Mouse (Mus musculus): ENCODE measurements around the gene Nphs1. TPM values are rescaled to one million over a fixed set of nuclear protein-coding genes. Genes with fewer than 3 reads are reported as not detected.
"Not testable (repeated sequence)": the region's sequence is repeated elsewhere in the genome, so short reads cannot be mapped to it uniquely, and the experiment has no call there.

Nphs1 gene
- polyA plus RNA-seq, 1 experiment from 2014 or later: 0.14 TPM

DNA sequence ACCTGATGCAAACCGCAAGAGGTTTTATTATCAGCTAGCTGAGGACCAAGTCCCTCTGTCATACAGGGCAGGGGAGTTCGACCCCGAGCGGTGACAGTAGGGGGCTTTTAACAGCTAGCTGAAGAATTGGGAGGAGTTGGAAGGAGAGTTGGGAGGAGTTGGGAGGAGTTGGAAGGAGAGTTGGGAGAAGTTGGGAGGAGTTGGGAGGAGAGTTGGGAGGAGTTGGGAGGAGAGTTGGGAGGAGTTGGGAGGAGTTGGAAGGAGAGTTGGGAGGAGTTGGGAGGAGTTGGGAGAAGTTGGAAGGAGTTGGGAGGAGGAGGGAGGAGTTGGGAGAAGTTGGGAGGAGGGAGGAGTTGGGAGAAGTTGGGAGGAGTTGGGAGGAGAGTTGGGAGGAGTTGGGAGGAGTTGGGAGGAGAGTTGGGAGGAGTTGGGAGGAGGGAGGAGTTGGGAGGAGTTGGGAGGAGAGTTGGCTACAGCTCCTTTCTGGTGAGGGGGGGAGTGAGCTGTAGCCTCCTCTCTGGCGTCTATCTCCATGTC lies 37.5 kb downstream of the Nphs1 start:
- not testable (repeated sequence) for H3K36me3 ChIP-seq; H3K4me3 ChIP-seq; H3K4me1 ChIP-seq (replicated peaks); H3K4me2 ChIP-seq; H3K9me3 ChIP-seq (replicated peaks); H3K9ac ChIP-seq; ATAC-seq (replicated peaks; ENCODE audit: insufficient number of reproducible peaks, insufficient read depth, low FRiP score, low read depth); H3K27ac ChIP-seq
- WGBS: 46% methylated on average over 5 of the region's 5 CpGs
- peaks cover 11% of the 10 kb centered on the region for H3K27me3 ChIP-seq

DNA sequence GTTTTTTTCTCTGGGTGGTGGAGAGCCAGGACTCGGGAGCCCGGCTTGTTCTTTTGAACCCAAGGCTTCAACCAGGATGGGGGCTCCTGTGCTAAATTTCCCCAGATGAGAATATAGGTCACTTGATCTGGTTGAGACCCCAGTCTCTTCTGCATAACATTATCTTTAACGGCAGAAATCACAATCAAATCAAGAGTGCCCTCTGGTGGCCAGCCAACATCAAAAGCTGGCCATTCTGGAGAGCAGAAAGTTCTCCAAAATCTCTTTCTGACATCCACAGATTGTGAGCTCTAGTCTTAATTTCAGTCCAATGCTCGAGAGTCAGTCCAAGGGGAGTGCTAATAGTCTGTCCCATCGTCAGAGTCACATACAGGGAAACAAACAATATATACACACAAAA lies 43.0 kb downstream of the Nphs1 start:
- H3K9me3 ChIP-seq (replicated peaks); H3K27ac ChIP-seq; H3K9ac ChIP-seq; H3K27me3 ChIP-seq; H3K36me3 ChIP-seq; H3K4me3 ChIP-seq; H3K4me2 ChIP-seq; H3K4me1 ChIP-seq (replicated peaks); ATAC-seq (replicated peaks; ENCODE audit: insufficient number of reproducible peaks, insufficient read depth, low FRiP score, low read depth): not testable (repeated sequence)
- WGBS: 74% methylated on average over 5 of the region's 5 CpGs

DNA sequence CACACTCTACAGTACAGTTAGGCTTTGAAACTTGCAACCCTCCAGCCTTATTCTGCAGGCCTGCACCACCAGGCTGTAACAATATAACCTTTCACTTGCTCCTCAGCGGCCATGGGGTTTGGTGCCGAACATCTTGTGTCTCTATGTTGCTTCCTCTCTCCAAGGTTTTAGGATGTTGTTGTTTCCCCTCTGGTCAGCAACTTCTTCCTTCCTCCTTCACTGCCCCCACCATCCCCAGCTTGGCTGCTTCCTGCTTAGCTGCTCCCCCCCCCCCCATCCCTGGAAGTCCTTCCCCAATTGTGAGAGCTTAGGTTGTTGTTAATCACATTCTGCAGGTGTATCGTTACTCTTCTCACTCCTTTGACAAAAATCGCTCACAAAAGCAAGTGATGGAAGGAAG lies 49.9 kb downstream of the Nphs1 start:
- Histone ChIP-seq H3K36me3 (no peaks in the 10 kb centered on the region), H3K4me3 (no peak overlapping the region), H3K4me2 (no peak overlapping the region), H3K9ac (no peak overlapping the region), H3K27ac (no peak overlapping the region), H3K27me3 (peaks cover 3% of the 10 kb centered on the region; the same call in 1 of the 2 replicates), H3K9me3 (replicated peaks) (no peaks in the 10 kb centered on the region), H3K4me1 (replicated peaks) (no peaks in the 10 kb centered on the region)
- 63% methylated on average over 4 of the region's 4 CpGs for WGBS
- ATAC-seq (replicated peaks; ENCODE audit: insufficient number of reproducible peaks, insufficient read depth, low FRiP score, low read depth): no peak

- H3K4me2 ChIP-seq: no peak overlapping the region
- H3K4me1 ChIP-seq (replicated peaks): no peaks in the 10 kb centered on the region
- no peaks in the 10 kb centered on the region for H3K9me3 ChIP-seq (replicated peaks)
- 49% methylated on average over 24 of the region's 24 CpGs for WGBS
- no peak for ATAC-seq (replicated peaks; ENCODE audit: insufficient number of reproducible peaks, insufficient read depth, low FRiP score, low read depth)
- H3K27me3 ChIP-seq: peaks cover 6% of the 10 kb centered on the region; the same call in 1 of the 2 replicates
- H3K4me3 ChIP-seq: no peak overlapping the region
- H3K36me3 ChIP-seq: no peaks in the 10 kb centered on the region
- H3K27ac ChIP-seq: no peak overlapping the region
- H3K9ac ChIP-seq: no peak overlapping the region
Measured at GRCm38 (mm10) chr7:30515003-30515760, 57.1 kb downstream of the Nphs1 start.

- no peak for ATAC-seq (replicated peaks; ENCODE audit: insufficient number of reproducible peaks, insufficient read depth, low FRiP score, low read depth)
- Histone ChIP-seq H3K4me1 (replicated peaks) (no peaks in the 10 kb centered on the region), H3K9ac (no peak overlapping the region), H3K4me3 (no peak overlapping the region), H3K9me3 (replicated peaks) (no peaks in the 10 kb centered on the region), H3K4me2 (no peak overlapping the region), H3K36me3 (peaks cover 4% of the 10 kb centered on the region; the same call in 1 of the 2 replicates), H3K27me3 (peaks cover 6% of the 10 kb centered on the region; the same call in 1 of the 2 replicates), H3K27ac (no peak overlapping the region)
- 34% methylated on average over 8 of the region's 8 CpGs for WGBS
Measured at GRCm38 (mm10) chr7:30518325-30518724, 60.2 kb downstream of the Nphs1 start.

GRCm38 (mm10) chr7:30520396-30520795 lies 62.3 kb downstream of the Nphs1 start:
- whole genome bisulfite sequencing: 77% methylated on average over 4 of the region's 4 CpGs
- Histone ChIP-seq H3K4me1 (replicated peaks) (no peaks in the 10 kb centered on the region), H3K9me3 (replicated peaks) (no peaks in the 10 kb centered on the region), H3K9ac (no peak overlapping the region), H3K4me3 (no peak overlapping the region), H3K27me3 (peaks cover 4% of the 10 kb centered on the region; the same call in 1 of the 2 replicates), H3K4me2 (no peak overlapping the region), H3K36me3 (peaks cover 12% of the 10 kb centered on the region; the same call in 1 of the 2 replicates), H3K27ac (no peak overlapping the region)
- ATAC-seq (replicated peaks; ENCODE audit: insufficient number of reproducible peaks, insufficient read depth, low FRiP score, low read depth): no peak

- no peaks in the 10 kb centered on the region for H3K9me3 ChIP-seq (replicated peaks)
- no peaks in the 10 kb centered on the region for H3K27me3 ChIP-seq
- no peaks in the 10 kb centered on the region for H3K4me1 ChIP-seq (replicated peaks)
- peaks cover 12% of the 10 kb centered on the region; the same call in 1 of the 2 replicates for H3K36me3 ChIP-seq
- H3K9ac ChIP-seq: no peak overlapping the region
- H3K4me3 ChIP-seq: no peak overlapping the region
- H3K27ac ChIP-seq: no peak overlapping the region
- ATAC-seq (replicated peaks; ENCODE audit: insufficient number of reproducible peaks, insufficient read depth, low FRiP score, low read depth): no peak
- 75% methylated on average over 5 of the region's 5 CpGs for WGBS
- no peak overlapping the region for H3K4me2 ChIP-seq
Measured at GRCm38 (mm10) chr7:30520856-30521255, 62.7 kb downstream of the Nphs1 start.

GRCm38 (mm10) chr7:30522871-30523270 lies 64.8 kb downstream of the Nphs1 start:
- no peak overlapping the region for H3K4me2 ChIP-seq
- no peaks in the 10 kb centered on the region for H3K27me3 ChIP-seq
- H3K9me3 ChIP-seq (replicated peaks): no peaks in the 10 kb centered on the region
- H3K27ac ChIP-seq: no peak overlapping the region
- no peak for ATAC-seq (replicated peaks; ENCODE audit: insufficient number of reproducible peaks, insufficient read depth, low FRiP score, low read depth)
- H3K9ac ChIP-seq: no peak overlapping the region
- no peak overlapping the region for H3K4me3 ChIP-seq
- peaks cover 22% of the 10 kb centered on the region for H3K36me3 ChIP-seq
- peaks cover 2% of the 10 kb centered on the region; the same call in 1 of the 2 replicates for H3K4me1 ChIP-seq (replicated peaks)
- 85% methylated on average over 10 of the region's 10 CpGs for WGBS

DNA sequence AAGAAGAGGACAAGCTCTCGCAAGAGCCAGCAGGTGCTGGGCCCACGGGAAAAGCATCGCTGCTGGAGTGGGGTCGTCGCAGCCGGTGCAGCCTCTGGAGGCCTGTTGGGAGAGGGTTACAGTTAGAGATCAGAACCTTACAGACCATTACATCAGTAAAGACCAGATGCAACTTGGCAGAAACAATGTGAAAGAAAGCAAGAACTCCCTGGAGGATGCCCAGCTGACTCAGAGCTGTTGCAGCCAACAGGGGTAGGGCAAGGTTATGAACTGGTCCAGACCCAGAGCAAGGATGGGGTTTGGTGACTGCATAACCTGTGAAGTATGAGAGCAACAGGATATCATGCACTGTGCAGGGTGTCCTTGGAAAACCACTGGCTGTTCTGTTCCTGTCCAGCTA lies 66.4 kb downstream of the Nphs1 start:
- H3K4me2 ChIP-seq: no peak overlapping the region
- peaks cover 2% of the 10 kb centered on the region; the same call in 1 of the 2 replicates for H3K4me1 ChIP-seq (replicated peaks)
- H3K27me3 ChIP-seq: no peaks in the 10 kb centered on the region
- no peak for ATAC-seq (replicated peaks; ENCODE audit: insufficient number of reproducible peaks, insufficient read depth, low FRiP score, low read depth)
- no peaks in the 10 kb centered on the region for H3K9me3 ChIP-seq (replicated peaks)
- no peak overlapping the region for H3K4me3 ChIP-seq
- 78% methylated on average over 6 of the region's 6 CpGs for WGBS
- H3K9ac ChIP-seq: no peak overlapping the region
- H3K27ac ChIP-seq: no peak overlapping the region
- H3K36me3 ChIP-seq: peaks cover 38% of the 10 kb centered on the region

- no peak overlapping the region for H3K9ac ChIP-seq
Measured at GRCm38 (mm10) chr7:30525954-30526353, 67.8 kb downstream of the Nphs1 start.

GRCm38 (mm10) chr7:30526399-30526798 lies 68.3 kb downstream of the Nphs1 start:
- no peak overlapping the region for H3K9ac ChIP-seq
- H3K27ac ChIP-seq: no peak overlapping the region
- no peaks in the 10 kb centered on the region for H3K27me3 ChIP-seq
- H3K9me3 ChIP-seq (replicated peaks): no peaks in the 10 kb centered on the region
- peaks cover 55% of the 10 kb centered on the region for H3K36me3 ChIP-seq
- peaks cover 2% of the 10 kb centered on the region; the same call in 1 of the 2 replicates for H3K4me1 ChIP-seq (replicated peaks)
- ATAC-seq (replicated peaks; ENCODE audit: insufficient number of reproducible peaks, insufficient read depth, low FRiP score, low read depth): no peak
- 36% methylated on average over 17 of the region's 17 CpGs for WGBS
- H3K4me2 ChIP-seq: no peak overlapping the region; the same call in 1 of the 2 replicates
- H3K4me3 ChIP-seq: no peak overlapping the region

More at GRCm38 (mm10) chr7:30525954-30526353, 67.8 kb downstream of the Nphs1 start:
- Histone ChIP-seq H3K4me1 (replicated peaks) (peaks cover 2% of the 10 kb centered on the region; the same call in 1 of the 2 replicates), H3K36me3 (peaks cover 51% of the 10 kb centered on the region), H3K4me2 (no peak overlapping the region; the same call in 1 of the 2 replicates), H3K27ac (no peak overlapping the region), H3K27me3 (no peaks in the 10 kb centered on the region), H3K4me3 (no peak overlapping the region), H3K9me3 (replicated peaks) (no peaks in the 10 kb centered on the region)
- 44% methylated on average over 10 of the region's 10 CpGs for WGBS
- ATAC-seq (replicated peaks; ENCODE audit: insufficient number of reproducible peaks, insufficient read depth, low FRiP score, low read depth): no peak

All from heart, embryonic 15.5 days (tissue).